Mouse (Mus musculus): Measurements from ENCODE around the gene Cpt1a. TPM values are rescaled to one million over a fixed set of nuclear protein-coding genes. Genes with fewer than 3 reads are reported as not detected.

The Cpt1a gene
- polyA plus RNA-seq, 1 experiment = 61.6 TPM

- peak; percentile 90 for DNase-seq (ENCODE audit: low spot score)
Observed at GRCm38 (mm10) chr19:3324931-3325711, 3.0 kb downstream of the Cpt1a start.

- no peak for DNase-seq (ENCODE audit: low spot score)
Observed at GRCm38 (mm10) chr19:3325771-3326478, 3.8 kb downstream of the Cpt1a start.

DNA sequence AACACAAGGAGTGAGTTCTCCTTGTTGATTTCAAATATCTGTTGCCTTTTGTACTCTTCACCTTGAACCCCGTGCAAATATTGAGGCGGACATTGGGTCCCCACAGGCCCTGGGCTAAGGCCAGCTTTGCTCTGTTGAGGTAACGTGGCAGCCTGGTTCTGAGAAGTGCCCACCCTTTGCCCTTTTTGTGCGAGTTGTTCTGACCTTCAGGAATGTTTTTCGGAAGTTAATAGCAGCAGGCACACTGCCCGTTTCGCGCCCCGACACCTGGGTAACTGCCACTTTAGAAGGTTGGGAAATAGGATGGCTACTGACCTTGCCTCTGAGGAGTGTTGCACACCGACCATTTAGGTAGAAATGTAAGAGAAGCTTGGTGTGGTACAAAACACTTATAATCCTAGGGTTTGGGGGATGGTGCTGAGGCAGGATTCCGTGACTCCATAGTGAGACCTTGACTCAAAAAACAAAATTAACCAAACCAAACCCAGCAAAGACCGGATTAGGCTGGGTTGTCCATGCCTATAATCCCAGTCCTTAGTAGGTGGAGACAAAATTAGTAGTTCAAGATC, 4.4 kb downstream of the Cpt1a start:
- no peak for DNase-seq (ENCODE audit: low spot score)

GRCm38 (mm10) chr19:3333247-3333646, 11.1 kb downstream of the Cpt1a start:
- DNase-seq (ENCODE audit: low spot score) = no peak

DNA sequence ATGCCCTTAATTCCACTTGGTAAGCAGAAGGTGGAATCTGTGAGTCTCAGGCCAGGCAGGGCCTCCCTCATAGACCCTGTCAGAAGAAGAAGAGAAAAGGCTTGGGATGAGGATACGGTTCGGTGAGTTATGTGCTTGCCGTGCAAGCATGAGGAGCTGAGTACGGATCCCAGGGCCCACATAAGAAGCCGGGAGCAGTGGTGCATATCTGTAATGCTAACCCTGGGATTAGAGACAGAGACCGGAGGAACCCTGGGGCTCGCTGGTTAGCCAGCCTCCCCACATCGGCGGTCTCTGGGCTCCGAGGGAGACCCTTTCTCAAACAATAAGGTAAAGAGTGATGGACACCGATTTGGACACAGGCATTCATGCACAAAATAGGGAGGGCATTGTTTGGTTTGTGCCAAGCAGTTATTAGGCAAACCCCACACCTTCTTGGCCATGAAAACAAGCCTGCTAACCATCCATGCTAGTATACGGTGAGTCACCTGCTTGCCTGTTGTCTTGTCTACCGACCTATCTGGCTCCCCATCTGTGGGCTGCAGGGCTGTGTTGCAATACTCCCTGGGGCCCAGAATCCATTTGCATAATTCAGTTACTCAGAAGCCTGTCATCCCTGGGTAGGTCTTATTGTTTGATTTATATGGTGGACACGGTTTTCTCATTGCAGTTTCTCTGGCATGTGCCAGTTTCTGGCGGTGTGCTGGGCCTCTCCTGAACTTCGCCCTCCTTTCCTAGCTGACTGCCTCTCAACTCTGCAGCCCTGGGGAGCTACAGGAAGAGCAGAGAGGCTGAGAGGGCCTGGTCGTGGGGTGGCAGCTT, 11.8 kb downstream of the Cpt1a start:
- DNase-seq (ENCODE audit: low spot score) = peak; percentile 38

GRCm38 (mm10) chr19:3334550-3334949, 12.4 kb downstream of the Cpt1a start:
- DNase-seq (ENCODE audit: low spot score) = no peak

DNA sequence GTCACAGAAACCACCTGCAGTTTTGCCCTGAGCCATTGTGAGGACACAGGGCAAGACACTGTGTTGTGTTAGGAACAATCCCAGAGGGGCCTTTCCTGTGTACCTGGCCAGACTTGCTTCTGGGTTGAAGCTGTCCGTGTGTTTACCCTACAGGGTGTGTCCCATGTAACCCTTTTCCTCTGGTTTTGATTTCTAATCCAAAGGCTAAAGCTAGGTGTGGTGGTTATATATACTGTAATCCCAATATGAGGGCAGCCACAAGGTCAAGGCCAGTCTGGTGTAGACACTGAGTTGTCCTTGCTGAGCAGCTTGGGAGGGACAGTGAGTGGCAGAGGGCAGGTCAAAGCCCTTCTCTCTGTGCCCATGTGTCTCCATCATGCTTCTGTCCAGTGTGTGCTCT, 13.8 kb downstream of the Cpt1a start:
- DNase-seq (ENCODE audit: low spot score) = no peak

DNA sequence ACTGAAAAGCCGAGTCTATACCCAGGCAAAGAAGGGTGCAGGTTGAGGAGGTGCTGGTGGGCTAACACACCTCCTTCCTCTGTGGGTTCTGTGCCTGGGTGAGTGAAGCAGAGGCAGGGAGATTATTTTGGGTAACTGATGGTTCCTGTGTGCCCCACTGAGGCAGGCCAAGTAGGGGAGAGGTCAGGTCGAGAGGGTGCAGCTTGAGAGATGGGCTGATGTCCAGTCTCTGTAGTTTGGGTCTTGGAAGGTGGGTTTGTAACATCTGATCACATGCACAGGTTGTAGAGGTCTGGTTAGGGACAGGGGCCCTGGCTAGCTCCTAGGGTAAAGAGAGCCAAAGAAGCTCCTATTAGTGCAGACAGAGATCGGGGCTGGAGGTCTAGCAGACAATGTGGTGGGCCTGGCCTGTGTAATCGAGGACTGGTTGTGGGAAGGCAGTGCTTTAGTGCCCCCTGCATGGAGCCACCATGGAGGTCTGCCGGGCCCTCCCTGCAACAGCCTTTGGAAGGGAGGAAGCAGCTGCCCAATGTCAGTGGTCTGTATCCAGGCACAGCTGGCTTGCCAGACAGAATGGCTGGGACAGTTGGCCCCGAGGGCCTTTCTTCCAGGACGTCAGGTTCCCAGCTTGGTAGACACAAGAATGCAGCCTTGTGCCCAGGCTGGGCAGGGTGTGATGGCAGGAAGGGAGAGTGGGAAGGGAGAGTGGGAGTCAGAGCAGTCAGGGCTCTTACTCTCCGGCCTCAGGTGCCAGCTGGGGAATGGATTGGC, 14.5 kb downstream of the Cpt1a start:
- no peak for DNase-seq (ENCODE audit: low spot score)

GRCm38 (mm10) chr19:3339187-3339586, 17.1 kb downstream of the Cpt1a start:
- no peak for DNase-seq (ENCODE audit: low spot score)

- DNase-seq (ENCODE audit: low spot score) = no peak
Observed at GRCm38 (mm10) chr19:3341021-3341420, 18.9 kb downstream of the Cpt1a start.

DNA sequence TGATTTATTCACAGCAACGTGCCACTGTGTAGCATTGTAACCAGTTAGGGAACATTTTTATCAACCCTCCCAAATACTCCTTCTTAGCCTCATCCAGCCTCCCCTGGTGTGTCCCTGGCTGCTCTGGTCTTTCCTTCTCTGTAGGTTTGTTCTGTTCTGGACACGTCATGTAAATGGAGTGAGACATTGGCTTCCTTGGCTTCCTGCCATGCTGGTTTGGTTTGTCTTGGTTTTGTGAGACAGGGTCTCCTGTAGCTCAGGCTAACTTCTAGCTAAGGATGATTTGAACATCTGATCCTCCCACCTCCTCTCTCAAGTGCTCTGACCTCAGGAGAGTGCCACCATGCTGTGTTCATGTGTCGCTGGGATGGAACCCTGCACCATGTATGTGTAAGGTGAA, 21.8 kb downstream of the Cpt1a start:
- no peak for DNase-seq (ENCODE audit: low spot score)

GRCm38 (mm10) chr19:3344636-3345544, 22.8 kb downstream of the Cpt1a start:
- no peak for DNase-seq (ENCODE audit: low spot score)

DNA sequence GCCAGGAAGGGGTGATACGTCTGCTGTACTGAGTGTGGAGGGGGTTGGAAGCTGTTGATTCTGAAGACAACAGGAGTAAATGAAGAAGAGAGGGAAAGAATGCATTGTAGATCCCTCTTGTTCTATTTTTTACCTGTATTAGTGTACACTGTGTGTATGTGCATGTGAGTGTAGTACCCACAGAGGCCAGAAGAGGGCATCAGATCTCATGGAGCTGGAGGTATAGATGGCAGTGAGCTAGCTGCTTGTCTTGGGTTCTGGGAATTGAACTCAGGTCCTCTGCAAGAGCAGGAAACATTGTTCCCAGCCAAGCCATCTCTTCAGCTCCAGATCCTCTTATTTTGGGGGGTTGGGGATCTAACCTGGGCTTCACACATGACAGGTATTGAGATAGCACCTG, 25.6 kb downstream of the Cpt1a start:
- no peak for DNase-seq (ENCODE audit: low spot score)

- no peak for DNase-seq (ENCODE audit: low spot score)
Observed at GRCm38 (mm10) chr19:3353415-3354111, 31.4 kb downstream of the Cpt1a start.

DNA sequence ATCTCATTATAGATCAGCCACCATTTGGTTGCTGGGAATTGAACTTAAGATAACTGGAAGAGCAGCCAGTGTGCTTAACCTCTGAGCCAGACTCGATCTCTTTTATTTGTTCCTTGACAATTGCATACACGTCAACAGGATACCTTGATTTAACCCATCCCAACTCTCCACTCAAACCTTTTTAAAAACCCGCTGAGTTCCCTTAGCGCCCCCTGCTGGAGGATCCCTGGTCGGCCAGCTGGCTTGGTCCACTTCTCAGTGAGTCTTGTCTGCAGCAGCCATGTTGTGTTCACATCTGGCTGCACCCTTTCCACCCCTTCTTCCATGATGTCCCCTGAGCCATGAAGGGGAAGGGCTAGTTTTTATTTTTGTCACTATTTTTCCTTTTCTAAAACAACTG, 33.0 kb downstream of the Cpt1a start:
- no peak for DNase-seq (ENCODE audit: low spot score)

DNA sequence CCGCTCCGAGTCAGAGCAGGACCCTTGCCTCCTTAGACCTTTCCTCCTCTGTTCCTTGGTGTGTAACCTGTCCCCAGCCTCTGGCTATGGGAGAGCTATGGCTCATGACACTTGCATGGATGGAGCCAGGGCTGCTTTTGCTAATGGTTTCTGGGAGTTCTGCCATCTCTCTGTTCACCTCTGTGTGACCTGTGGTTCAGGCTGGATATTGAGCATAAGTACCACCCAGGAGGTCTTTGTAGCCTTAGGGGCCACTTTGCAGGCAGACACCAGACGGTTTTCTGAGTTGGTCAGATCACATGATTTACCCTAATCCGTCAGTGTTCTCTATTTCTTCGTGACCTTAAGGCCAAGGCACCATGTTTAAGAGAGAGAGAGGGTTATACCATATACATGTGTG, 34.4 kb downstream of the Cpt1a start:
- DNase-seq (ENCODE audit: low spot score) = no peak

GRCm38 (mm10) chr19:3357620-3358019, 35.5 kb downstream of the Cpt1a start:
- no peak for DNase-seq (ENCODE audit: low spot score)

GRCm38 (mm10) chr19:3359841-3360588, 37.9 kb downstream of the Cpt1a start:
- DNase-seq (ENCODE audit: low spot score) = no peak

- DNase-seq (ENCODE audit: low spot score) = no peak
Observed at GRCm38 (mm10) chr19:3363510-3363909, 41.4 kb downstream of the Cpt1a start.
